Mouse (Mus musculus): ENCODE results near the gene Macf1.

- TF ChIP-seq CTCF (conservative IDR thresholded peaks at IDR 0.05; ENCODE audit: low read length) (no peak), NANOG (IDR thresholded peaks at IDR 0.05; ENCODE audit: borderline replicate concordance, low read length) (no peak), POU5F1 (IDR thresholded peaks at IDR 0.05; ENCODE audit: borderline replicate concordance, low read length) (no peak)
Observed at GRCm38 (mm10) chr4:123427900-123428684, 256.1 kb downstream of the Macf1 start.

All from E14TG2a.4 (cell line).